Mouse (Mus musculus): ENCODE measurements around the gene Man2b2. TPM values are rescaled to one million over a fixed set of nuclear protein-coding genes. Genes with fewer than 3 reads are reported as not detected.

Gene Man2b2
- total RNA-seq, 2 experiments from 2014 or later = 29.5 to 31.9 TPM

- peak; percentile 70 for TF ChIP-seq CTCF (conservative IDR thresholded peaks at IDR 0.05)
- no peak overlapping the region for H3K27ac ChIP-seq
- no peak overlapping the region for H3K4me3 ChIP-seq
- DNase-seq (ENCODE audit: low spot score in 2 of 2) = no peak
Measured at GRCm38 (mm10) chr5:36861084-36861483, 30.6 kb upstream of the Man2b2 start.

GRCm38 (mm10) chr5:36857546-36857945 lies 27.1 kb upstream of the Man2b2 start:
- TF ChIP-seq CTCF (conservative IDR thresholded peaks at IDR 0.05) = no peak
- DNase-seq (ENCODE audit: low spot score in 2 of 2) = no peak
- Histone ChIP-seq H3K4me3 (no peak overlapping the region), H3K27ac (no peak overlapping the region)

- no peak overlapping the region for H3K27ac ChIP-seq
- no peak for TF ChIP-seq CTCF (conservative IDR thresholded peaks at IDR 0.05)
Measured at GRCm38 (mm10) chr5:36856529-36856928, 26.1 kb upstream of the Man2b2 start.

GRCm38 (mm10) chr5:36855180-36855579 lies 24.7 kb upstream of the Man2b2 start:
- no peak for DNase-seq (ENCODE audit: low spot score in 2 of 2)
- no peak overlapping the region for H3K4me3 ChIP-seq
- no peak overlapping the region for H3K27ac ChIP-seq
- TF ChIP-seq CTCF (conservative IDR thresholded peaks at IDR 0.05) = no peak

More at GRCm38 (mm10) chr5:36856529-36856928, 26.1 kb upstream of the Man2b2 start:
- no peak for DNase-seq (ENCODE audit: low spot score in 2 of 2)
- H3K4me3 ChIP-seq = no peak overlapping the region

GRCm38 (mm10) chr5:36851572-36851971 lies 21.1 kb upstream of the Man2b2 start:
- H3K27ac ChIP-seq = no peak overlapping the region
- H3K4me3 ChIP-seq = no peak overlapping the region
- TF ChIP-seq CTCF (conservative IDR thresholded peaks at IDR 0.05) = no peak
- DNase-seq (ENCODE audit: low spot score in 2 of 2) = peak in 1 of 2 experiments; percentile 50

GRCm38 (mm10) chr5:36844490-36844889 lies 14.0 kb upstream of the Man2b2 start:
- H3K27ac ChIP-seq = peak overlapping the region; percentile 3; the same call in 1 of the 2 replicates
- no peak for DNase-seq (ENCODE audit: low spot score in 2 of 2)
- TF ChIP-seq CTCF (conservative IDR thresholded peaks at IDR 0.05) = no peak
- H3K4me3 ChIP-seq = no peak overlapping the region

GRCm38 (mm10) chr5:36841701-36842100 lies 11.2 kb upstream of the Man2b2 start:
- no peak for TF ChIP-seq CTCF (conservative IDR thresholded peaks at IDR 0.05)
- DNase-seq (ENCODE audit: low spot score in 2 of 2) = no peak
- H3K4me3 ChIP-seq = no peak overlapping the region
- peak overlapping the region; percentile 72 for H3K27ac ChIP-seq

GRCm38 (mm10) chr5:36840092-36840491 lies 9.6 kb upstream of the Man2b2 start:
- Histone ChIP-seq H3K27ac (no peak overlapping the region), H3K4me3 (no peak overlapping the region)
- TF ChIP-seq CTCF (conservative IDR thresholded peaks at IDR 0.05) = no peak
- DNase-seq (ENCODE audit: low spot score in 2 of 2) = no peak

- DNase-seq (ENCODE audit: low spot score in 2 of 2) = no peak
- TF ChIP-seq CTCF (conservative IDR thresholded peaks at IDR 0.05) = no peak
- H3K4me3 ChIP-seq = no peak overlapping the region
- no peak overlapping the region for H3K27ac ChIP-seq
Measured at GRCm38 (mm10) chr5:36839602-36840001, 9.1 kb upstream of the Man2b2 start.

GRCm38 (mm10) chr5:36839032-36839431 lies 8.6 kb upstream of the Man2b2 start:
- no peak overlapping the region for H3K27ac ChIP-seq

GRCm38 (mm10) chr5:36835933-36836332 lies 5.5 kb upstream of the Man2b2 start:
- Histone ChIP-seq H3K27ac (no peak overlapping the region), H3K4me3 (no peak overlapping the region)
- peak; percentile 76 to 88 for DNase-seq (ENCODE audit: low spot score in 2 of 2)
- peak; percentile 98 for TF ChIP-seq CTCF (conservative IDR thresholded peaks at IDR 0.05)

More at GRCm38 (mm10) chr5:36839032-36839431, 8.6 kb upstream of the Man2b2 start:
- no peak overlapping the region for H3K4me3 ChIP-seq
- peak in 1 of 2 experiments; percentile 37 for DNase-seq (ENCODE audit: low spot score in 2 of 2)
- no peak for TF ChIP-seq CTCF (conservative IDR thresholded peaks at IDR 0.05)

GRCm38 (mm10) chr5:36831272-36831671 lies 819 bp upstream of the Man2b2 start:
- no peak for TF ChIP-seq CTCF (conservative IDR thresholded peaks at IDR 0.05)
- no peak overlapping the region for H3K4me3 ChIP-seq
- peak; percentile 32 to 33 for DNase-seq (ENCODE audit: low spot score in 2 of 2)

GRCm38 (mm10) chr5:36829098-36829497 lies 1.4 kb downstream of the Man2b2 start:
- H3K27ac ChIP-seq = no peak overlapping the region
- DNase-seq (ENCODE audit: low spot score in 2 of 2) = no peak
- no peak for TF ChIP-seq CTCF (conservative IDR thresholded peaks at IDR 0.05)
- H3K4me3 ChIP-seq = no peak overlapping the region

More at GRCm38 (mm10) chr5:36831272-36831671, 819 bp upstream of the Man2b2 start:
- no peak overlapping the region for H3K27ac ChIP-seq

GRCm38 (mm10) chr5:36822907-36823306 lies 7.5 kb downstream of the Man2b2 start:
- TF ChIP-seq CTCF (conservative IDR thresholded peaks at IDR 0.05) = no peak
- H3K27ac ChIP-seq = no peak overlapping the region
- no peak overlapping the region for H3K4me3 ChIP-seq
- no peak for DNase-seq (ENCODE audit: low spot score in 2 of 2)

All from layer of hippocampus, adult 2 months (tissue).